Mouse (Mus musculus): Measurements from ENCODE around the gene Alg12.

DNA sequence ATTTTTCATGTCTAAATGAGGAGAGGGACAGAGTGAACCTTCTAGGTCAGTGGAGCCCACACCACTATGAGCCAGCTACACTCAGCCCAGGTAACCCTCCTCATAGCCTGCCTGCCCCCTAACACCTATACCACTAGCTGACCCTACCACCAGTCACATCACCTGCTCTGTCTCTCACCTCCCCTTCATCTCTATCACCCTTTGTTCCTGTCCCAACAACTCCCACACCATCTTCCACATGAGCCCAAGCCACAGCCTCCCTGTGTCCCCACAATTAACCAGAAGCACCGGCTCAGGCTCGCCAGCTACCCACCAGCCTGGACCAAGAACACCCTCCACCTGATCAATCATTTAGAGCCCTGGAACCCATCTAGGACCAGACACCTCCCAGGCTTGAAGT lies 8.7 kb downstream of the Alg12 start:
- no peak for TF ChIP-seq GATA1 (IDR thresholded peaks at IDR 0.05; ENCODE audit: borderline replicate concordance, low read length)
- no peak for TF ChIP-seq FLI1 (IDR thresholded peaks at IDR 0.05; ENCODE audit: low read length)
